Mouse (Mus musculus): Measurements from ENCODE around the gene Srsf1. TPM values are rescaled to one million over a fixed set of nuclear protein-coding genes. Genes with fewer than 3 reads are reported as not detected.

The Srsf1 gene
- polyA plus RNA-seq (2015; fragmentation: Nextera tagmentation; extraction: Ambion mirVana): 308 and 311 TPM in 2 replicates

DNA sequence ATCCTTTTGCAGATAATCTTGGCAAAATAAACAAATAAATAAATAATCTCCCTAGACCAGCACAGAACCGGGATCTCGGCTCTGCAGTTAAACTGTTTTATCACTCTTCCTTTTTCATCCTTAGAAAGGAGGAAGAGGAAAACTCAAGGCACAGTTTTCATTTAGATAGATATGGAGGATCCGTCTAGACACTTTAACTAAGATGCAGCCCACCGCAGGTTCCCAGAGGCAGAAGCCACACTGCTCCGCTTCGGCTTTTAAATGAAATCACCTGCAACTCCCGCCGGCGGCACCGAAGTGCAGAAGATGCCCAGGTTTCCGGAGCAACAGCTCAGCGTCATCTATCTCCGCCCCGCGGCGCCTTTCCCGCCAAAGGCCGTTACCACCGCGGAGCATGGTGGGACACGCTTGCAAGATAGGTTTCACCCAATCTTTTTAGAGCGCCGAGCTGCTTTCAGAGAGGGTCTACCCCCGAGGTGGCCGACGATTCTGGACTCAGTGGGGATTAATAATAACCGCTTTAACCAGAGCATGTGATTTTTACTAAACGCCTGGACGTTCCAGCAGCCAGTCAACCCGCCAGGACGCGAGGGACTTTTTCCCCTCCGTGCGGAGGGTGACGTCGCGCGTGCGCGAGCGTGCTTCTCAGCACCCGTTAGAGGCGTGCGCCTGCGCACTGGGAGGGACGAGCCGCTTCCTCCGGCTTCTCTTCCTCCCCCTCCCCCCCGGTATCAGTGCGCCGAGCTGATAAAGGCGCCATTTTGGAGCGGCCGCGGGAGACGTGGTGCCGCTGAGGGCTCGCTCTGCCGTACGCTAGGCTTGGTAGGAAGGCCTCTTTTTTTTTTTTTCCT, at the start of gene Srsf1:
Gene Srsf1 (plus strand): TSS at position 430 of the 851 bp plus-strand sequence.
- DNase-seq (ENCODE audit: low spot score): peak; percentile 100

GRCm38 (mm10) chr11:87999751-88000150, 47.4 kb upstream of the Srsf1 start:
- no peak for DNase-seq (ENCODE audit: low spot score)

GRCm38 (mm10) chr11:88002738-88003137, 44.4 kb upstream of the Srsf1 start:
- DNase-seq (ENCODE audit: low spot score): no peak

- no peak for DNase-seq (ENCODE audit: low spot score)
Measured at GRCm38 (mm10) chr11:88004123-88004522, 43.0 kb upstream of the Srsf1 start.

GRCm38 (mm10) chr11:88008641-88009040, 38.5 kb upstream of the Srsf1 start:
- DNase-seq (ENCODE audit: low spot score): no peak

- DNase-seq (ENCODE audit: low spot score): no peak
Measured at GRCm38 (mm10) chr11:88009542-88010190, 37.5 kb upstream of the Srsf1 start.

GRCm38 (mm10) chr11:88011208-88011913, 35.8 kb upstream of the Srsf1 start:
- DNase-seq (ENCODE audit: low spot score): peak; percentile 13

GRCm38 (mm10) chr11:88011914-88012419, 35.2 kb upstream of the Srsf1 start:
- DNase-seq (ENCODE audit: low spot score): no peak

- no peak for DNase-seq (ENCODE audit: low spot score)
Measured at GRCm38 (mm10) chr11:88012621-88013244, 34.4 kb upstream of the Srsf1 start.

DNA sequence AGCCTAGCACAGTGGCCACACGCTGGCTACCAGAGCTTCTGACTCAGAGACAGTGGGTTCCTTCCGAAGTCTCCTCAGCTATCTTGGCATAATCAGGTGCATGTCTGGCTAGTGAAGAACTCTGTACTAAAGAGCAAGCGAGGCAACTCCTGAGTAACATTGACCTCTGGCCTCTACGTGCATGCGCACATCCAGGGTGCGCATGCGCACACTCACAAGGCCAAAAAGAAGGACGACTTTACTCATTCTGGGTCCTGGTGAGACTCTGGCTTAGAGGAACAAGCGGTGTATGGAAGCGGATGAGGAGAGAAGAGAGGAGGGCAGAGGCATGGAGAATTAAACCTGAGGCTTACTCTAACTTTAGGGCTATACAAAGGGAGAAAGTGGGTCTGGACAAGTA, 33.5 kb upstream of the Srsf1 start:
- DNase-seq (ENCODE audit: low spot score): no peak

- DNase-seq (ENCODE audit: low spot score): no peak
Measured at GRCm38 (mm10) chr11:88015161-88015560, 32.0 kb upstream of the Srsf1 start.

GRCm38 (mm10) chr11:88015795-88016194, 31.4 kb upstream of the Srsf1 start:
- DNase-seq (ENCODE audit: low spot score): no peak

- DNase-seq (ENCODE audit: low spot score): no peak
Measured at GRCm38 (mm10) chr11:88023933-88024332, 23.2 kb upstream of the Srsf1 start.

DNA sequence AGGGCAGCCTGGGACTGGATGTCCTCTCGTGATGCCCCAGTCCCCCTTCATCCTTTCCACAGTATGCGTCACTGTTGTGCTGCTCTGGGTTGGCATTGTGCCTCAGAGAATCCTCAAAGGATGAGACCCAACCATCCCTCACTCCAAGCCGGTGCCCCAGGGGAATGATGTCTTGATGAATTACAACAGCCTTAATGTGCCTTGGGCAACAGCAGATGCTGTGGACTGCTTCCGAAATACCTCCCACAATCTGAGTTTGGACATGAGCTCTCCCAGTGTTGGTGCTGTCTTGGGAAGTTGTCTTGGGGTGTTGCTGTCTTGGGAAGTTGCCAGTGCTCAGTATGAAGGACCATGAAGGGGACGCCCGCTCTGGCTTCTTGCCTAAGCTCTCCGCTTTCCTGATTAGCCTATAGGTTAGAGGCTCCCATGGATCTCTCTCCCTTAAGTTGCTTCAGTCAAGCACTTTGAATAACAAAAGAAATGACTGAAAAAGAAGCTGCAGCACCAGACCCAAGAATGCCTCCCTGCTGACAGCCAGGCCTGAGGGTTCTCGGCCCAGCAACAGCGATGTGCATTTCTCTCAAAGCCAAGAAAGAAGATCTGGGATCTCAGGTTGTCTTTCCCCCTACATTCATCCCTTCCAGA, 19.7 kb upstream of the Srsf1 start:
- no peak for DNase-seq (ENCODE audit: low spot score)

GRCm38 (mm10) chr11:88028193-88028684, 18.9 kb upstream of the Srsf1 start:
- no peak for DNase-seq (ENCODE audit: low spot score)

DNA sequence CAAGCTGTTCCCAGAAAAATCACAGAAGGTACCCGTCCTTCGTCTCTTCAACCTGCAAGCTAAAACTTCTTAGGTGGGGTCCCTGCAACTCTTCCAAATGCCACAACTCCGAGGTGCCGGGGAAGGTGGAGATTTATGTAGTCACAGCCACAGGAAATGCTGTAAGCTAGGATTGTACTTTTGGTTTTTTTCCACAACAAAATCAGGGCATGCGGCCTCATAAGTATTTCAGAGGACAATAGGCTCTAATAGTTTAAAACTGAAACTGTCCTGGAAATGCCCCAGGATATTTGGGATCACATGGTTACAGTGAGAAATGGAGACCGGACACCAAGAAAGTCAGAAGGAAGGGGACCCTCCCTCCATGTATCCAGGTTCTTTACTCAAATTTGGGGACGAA, 17.0 kb upstream of the Srsf1 start:
- DNase-seq (ENCODE audit: low spot score): no peak

DNA sequence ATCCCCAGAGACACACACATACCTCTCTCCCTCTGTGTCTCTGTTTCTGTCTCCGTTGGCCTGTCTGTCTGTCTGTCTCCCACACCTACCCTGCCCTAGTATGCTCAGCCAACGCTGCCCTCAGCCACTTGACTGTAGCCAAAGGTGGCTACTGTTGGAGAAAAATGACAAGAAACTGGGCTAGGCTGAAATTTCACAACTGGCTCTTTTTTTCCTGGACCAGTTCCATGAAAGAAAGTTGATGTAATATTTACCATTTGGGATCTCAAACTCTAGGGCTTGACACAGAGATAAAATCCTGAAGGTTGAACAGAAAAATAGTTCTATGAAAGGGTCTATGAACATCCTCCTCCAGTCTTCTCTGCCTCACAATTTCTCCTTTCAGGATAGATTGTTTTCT, 16.3 kb upstream of the Srsf1 start:
- DNase-seq (ENCODE audit: low spot score): no peak

- no peak for DNase-seq (ENCODE audit: low spot score)
Measured at GRCm38 (mm10) chr11:88031753-88032152, 15.4 kb upstream of the Srsf1 start.

GRCm38 (mm10) chr11:88035970-88036369, 11.2 kb upstream of the Srsf1 start:
- no peak for DNase-seq (ENCODE audit: low spot score)

- DNase-seq (ENCODE audit: low spot score): no peak
Measured at GRCm38 (mm10) chr11:88036761-88037251, 10.4 kb upstream of the Srsf1 start.
